Mouse (Mus musculus) B cell, adult 2 months (primary cell): ENCODE results near the gene Rnf130.

Experiments
- DNase-seq, 2 experiments: peaks; one replicate each; pipeline ENCODE4 v3.0.0; 2022

Gene Rnf130

DNA sequence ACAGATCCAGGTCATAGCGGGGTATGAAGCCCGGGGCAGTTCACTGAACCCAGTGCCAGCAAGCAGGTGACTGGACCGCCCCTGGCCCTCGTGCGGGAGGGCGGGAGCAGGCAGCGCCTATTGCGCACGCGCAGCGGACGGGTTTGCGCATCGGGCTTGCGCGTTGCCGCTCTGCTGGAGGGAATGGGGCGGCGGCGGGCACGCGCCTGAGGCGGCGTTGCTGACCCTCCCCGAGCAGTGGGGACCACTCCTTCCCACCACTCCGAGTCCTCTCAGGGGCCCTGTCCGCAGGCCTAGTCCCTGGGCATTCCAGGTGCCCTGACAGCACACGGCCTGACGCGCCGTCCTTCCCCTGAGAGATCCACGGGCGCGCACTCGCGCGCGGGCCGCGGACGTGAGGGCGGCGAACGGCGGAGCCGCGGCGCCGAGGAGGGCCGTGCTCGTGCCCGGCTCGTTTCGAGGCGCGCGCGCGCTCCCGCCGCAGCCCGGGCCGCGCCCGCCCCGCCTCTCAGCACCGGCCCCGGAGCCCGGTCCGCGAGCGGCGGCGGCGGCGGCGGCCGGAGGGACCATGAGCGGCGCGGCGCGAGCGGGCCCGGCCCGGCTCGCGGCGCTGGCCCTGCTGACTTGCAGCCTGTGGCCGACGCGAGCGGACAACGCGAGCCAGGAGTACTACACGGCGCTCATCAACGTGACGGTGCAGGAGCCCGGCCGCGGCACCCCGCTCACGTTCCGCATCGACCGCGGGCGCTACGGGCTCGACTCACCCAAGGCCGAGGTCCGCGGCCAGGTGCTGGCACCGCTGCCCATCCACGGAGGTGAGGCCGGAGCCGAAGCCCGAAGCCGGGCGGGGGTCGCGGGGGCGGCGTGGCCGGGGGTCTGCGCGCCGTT, at the start of gene Rnf130:
Gene Rnf130, plus strand, starts transcription at position 514 of the 888 bp plus-strand sequence.
- DNase-seq, result peak; percentile 94 to 95

DNA sequence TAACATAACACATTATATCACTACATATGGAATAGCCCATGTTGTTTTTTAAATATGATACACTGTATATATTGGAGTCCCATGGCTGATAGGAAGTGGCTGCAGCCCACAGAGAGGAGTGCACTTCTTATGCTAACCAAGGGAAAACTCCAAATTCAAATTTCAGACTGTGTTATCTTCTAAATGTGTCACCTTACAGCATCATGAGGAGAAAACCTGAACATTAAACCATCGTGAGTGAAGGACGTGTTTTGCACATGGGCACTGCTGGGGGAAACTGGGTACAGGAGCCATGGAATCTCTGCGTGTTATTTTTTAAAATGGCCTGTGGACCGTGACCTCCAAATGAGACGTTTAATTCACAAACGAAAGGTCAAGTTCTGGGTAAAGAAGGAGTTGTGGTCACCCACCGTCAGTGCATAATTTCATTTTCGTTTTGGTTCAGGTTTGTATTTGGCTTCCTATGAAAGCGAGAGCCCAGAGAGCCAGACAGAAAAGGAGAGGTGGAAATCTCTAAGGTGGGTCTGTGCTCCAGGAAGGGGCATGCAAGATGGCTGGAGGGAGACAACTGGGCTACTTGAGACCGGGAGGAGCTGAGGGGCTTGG, 47.1 kb upstream of the Rnf130 start:
- DNase-seq, result no peak

DNA sequence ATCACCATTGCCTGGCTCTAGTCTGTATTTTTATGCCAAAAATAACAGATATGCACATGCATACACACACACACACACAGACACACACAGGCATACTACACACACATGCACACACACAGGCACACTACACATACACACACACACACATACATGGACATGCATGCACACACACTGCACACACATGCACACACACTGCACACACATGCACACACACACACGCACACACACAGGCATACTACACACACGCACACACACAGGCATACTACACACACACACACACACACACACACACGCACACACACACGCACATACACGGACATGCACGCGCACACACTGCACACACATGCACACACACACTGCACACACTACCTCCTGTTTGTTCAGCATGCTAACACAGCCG, 46.2 kb upstream of the Rnf130 start:
- DNase-seq, result no peak

DNA sequence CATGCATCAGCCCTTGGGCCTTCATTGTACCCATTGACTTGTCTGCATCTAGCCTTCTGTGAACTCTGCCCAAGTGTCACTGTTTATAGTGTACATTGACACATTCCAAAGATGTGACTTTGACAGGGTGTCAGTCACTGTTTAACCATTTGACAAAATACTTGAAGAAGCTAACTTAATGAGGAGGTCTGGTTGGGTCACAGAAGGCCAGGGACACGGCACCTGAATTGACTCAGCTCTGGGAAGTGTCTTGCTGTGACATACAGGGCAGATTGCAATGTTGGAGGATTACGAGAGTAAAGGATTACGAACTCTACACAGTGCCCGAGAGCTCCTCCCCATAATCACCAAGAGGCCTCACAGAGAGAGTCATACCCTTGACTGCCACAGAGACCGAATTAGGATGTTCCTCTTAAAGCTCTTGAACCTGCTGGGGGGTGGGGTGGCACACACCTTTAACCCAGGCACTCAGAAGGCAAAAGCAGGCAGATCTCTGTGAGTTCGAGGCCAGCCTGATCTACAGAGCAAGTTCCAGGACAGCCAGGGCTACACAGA, 44.4 kb upstream of the Rnf130 start:
- DNase-seq, result no peak

DNA sequence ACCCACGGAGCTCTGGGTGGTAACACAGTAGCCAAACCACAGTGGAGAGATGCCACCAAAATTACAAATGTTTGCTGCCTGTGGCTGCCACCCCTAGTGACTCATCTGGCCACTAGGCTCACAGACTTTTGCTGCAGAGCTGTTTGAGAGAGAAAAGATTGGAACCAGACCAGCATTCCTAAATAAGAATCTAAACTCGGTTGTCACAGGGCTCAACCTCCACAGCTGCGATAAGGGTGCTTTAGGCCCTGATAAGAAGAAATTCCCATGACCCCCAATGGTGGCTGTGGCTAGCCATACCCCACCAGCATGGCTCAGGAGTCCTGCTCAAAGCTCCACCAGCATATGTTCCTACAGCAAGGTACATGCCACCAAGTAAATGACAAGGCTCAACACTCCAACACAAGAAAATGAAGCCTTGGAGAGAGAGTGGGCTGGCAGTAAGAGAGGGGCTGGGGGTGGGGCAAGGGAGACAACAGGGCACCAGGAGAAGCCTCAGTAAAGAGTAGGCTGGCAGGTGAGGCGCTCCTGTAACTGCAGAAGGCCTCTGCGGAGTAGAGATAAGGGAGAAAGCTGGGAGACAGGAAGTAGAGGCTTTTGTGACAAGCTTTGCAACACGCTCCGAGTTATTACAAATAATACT, 43.7 kb upstream of the Rnf130 start:
- no peak for DNase-seq

DNA sequence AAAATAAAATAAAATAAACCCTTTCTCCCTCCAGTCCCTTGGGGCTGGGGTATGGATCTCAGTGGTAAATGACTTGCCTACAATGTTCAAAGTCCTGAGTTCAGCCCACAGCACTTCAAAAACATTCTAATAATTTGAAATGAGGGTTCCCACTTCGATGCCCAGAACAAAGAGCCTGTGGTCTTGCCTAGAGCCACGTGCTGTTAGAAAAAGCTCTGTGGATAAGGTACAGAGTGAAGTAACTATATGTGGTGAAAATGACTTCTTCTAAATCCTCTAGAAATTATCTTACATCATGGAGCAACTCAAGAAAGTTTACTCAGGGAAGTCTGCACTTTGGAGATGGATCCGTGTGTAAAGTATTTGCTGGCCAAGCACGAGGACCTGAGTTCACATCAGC, 43.1 kb upstream of the Rnf130 start:
- no peak for DNase-seq

DNA sequence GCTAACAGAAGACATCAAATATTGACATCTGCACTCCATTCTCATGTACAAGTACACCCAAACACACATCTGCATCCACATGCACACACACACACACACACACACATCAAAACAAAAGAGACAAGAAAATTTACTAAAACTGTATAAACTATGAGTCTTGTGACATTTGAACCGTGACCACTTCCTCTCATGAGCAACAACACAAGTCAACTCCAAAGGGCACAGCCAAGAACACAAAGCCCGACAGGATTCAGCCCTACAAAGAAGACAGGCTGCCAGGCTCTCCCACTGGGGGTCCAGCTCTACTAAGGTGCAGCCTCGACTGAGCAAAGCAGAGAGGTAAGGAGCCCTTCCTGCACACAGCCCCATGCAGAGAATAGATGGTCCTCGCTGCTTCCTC, 42.3 kb upstream of the Rnf130 start:
- peak; percentile 25 to 28 for DNase-seq

DNA sequence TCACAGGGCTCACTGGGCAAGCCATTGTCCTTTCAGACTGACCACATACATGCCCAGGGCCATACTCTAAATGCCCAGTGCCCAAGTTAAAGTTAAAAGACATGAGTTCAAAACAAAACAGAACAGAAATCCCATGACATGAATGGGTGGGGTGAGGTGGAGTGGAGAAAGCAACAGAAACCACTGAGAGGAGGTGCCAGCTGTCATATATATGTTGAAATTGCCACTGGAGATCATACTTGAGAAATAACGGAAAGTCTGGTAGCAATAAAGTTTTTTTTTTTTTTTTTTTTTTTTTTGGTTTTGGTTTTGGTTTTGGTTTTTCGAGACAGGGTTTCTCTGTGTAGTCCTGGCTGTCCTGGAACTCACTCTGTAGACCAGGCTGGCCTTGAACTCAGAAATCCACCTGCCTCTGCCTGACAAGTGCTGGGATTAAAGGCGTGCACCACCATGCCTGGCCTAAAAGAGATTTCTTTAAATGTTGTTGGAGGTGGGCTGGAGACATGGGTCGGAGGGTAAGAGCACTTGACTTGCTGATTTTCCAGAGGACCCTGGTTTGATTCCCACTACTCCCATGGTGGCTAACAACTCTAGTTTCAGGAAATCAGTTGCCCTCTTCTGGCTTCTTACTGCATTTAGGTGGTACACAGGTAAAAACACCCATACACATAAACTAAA, 41.1 kb upstream of the Rnf130 start:
- peak; percentile 22 to 37 for DNase-seq

DNA sequence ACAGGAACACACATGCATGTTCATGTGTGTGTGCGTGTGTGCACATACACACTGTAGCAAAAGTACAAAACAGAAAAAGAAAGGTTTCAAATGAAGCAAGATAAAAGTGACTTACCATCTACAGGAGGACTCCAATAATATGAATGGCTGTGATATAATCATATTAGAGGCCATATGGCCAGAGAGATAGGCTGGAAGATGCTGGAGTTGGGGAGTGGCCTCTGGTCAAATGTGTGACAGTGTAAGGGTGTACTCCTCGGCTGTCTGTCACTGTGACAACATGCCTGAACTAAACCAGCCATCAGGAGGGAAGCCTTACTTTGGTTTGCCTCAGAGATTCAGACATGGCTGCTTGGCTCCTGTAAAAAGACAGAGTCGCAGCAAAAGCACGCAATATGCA, 40.1 kb upstream of the Rnf130 start:
- no peak for DNase-seq

DNA sequence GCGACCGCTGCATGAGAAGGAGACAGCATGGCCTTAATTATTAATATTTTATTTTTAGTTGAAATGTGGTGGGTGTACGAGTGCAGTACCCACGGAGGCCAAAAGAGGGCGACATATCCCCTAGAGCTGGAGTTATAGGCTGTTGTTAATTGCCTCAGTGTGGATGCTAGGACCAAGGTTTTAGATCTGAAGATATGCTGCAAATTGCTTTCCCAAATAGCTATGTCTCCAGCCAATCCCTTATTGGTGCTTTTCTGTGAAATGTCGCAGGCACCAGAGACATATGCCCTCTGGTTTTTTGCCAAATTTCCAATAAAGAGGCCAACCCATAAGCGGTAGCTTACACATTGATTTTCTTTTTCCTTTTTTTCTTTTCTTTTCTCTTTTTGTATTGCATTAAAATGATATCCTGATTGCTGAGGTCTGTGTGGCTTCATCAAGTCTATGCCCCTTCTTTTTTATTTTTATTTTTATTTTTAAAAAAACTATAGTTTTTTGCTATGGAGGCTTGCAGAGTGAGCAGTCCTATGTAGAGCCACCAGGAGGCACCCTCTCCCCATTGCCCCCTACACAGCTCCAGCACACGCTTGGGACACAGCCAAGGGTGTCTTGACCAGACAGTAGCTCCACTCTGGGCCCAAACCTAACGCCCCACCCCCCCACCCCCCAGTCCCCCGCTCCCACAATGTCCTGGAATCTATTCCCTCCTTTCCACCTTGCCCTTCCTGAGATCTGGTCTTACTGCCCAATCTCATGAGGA, 38.7 kb upstream of the Rnf130 start:
- DNase-seq, result peak; percentile 80 to 81

DNA sequence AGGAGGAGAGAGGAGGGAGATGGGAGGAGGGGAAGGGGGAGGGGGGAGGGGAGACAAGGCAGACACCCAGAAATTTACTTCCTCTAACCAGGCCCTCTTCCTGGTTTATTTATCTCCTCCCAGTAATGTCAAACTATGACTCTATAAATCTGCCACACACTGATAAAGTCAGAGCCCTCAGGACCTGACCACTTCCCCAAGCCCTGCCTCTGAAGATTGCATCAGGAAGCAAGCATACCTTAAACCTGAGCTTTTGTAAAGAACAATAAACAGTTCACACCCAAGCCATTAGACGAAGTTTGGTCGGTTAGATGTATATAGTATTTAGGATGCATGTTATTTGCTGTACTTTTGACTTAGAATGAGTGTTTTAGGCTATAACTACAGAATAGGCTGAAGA, 30.6 kb upstream of the Rnf130 start:
- no peak for DNase-seq

DNA sequence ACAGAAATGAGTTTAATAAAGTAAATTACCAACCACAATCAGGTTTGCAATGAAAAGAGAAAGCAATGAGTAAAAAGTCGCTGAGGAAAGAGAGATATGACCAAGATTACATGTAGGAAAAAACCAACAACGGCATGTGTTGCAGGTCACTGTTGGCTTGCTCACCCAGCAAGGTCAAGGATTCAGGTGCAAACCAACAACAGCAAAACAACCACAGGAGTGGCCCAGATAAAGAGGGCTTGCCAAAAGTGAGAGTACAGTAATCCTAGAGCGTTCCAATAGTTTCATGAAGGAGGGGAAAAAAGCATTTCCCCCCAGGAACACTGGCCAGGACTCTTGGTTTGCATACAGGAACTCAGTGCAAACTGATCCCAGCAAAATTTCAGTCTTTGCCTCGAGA, 28.7 kb upstream of the Rnf130 start:
- DNase-seq, result no peak

DNA sequence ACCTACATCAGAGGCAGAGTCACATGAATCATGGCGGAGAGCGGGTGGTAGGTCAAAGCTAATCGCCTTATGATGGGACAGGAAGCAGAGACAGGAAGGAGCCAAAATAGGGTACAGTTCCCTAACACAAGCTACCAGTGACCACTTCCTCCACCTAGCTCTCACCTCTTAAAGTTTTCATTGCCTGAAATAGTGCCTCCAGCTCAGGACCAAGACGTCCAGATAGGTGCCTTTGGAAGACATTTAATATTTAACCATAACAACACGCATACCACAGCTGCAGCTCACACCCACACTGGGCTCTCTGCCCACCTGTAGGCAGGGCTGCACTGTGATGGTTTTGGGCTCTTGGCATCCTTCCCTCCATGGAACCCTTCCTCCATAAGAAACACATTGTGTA, 27.8 kb upstream of the Rnf130 start:
- peak; percentile 31 to 32 for DNase-seq

DNA sequence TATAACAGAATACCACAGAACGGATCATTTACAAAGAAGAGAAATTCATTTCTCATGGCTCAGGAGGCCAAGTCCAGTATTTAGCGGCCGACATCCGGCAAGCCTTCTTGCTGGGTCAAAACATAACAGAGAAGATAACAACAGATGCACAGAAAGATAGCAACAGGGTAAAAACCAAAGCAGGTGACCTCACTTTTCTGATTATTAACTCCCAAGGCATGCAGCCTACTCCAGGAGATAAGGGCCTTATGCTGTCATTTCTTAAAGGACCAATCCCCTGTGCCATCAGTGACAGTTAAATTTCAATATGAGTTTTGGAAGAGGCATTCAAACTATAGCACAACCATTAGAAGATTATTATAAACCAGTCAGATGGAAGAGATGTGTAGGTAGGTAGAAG, 22.3 kb upstream of the Rnf130 start:
- no peak for DNase-seq

DNA sequence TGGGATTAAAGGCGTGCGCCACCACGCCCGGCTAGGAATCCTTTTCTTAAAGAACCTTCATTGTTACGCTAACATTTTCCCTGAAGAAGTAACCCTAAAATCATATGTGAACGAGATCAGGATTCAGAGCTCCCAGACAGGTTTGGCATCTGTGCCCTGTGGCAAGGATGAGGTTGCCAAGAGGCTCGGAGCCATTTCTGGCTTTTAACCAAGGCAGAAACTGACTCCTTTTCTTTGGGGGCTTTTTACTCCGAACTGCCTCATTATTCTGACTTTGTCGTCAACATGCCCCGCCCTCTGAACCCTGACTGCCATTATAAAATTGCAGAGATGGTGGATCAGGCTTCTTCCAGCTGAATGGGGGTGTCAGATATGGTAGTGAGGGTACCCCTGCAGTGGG, 17.4 kb upstream of the Rnf130 start:
- no peak for DNase-seq

DNA sequence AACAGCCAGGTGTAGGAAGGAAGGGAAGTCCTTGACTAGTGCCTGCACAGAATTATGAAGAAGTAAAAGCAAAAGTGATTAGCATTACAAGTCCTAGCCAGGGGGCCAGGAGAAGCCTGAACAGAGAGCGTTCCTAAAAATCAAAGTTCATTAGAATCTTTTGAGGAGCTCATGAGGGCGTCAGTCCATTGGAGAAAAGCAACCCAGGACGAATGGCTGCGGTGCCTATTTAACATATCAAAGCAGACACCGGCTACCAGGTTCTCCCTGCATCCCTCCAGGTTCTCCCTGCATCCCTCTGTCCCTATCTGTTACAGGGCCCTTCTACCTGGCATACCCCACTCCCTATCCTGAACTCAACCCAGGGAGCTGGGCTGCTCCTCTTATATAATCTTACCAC, 16.9 kb upstream of the Rnf130 start:
- DNase-seq, result no peak

DNA sequence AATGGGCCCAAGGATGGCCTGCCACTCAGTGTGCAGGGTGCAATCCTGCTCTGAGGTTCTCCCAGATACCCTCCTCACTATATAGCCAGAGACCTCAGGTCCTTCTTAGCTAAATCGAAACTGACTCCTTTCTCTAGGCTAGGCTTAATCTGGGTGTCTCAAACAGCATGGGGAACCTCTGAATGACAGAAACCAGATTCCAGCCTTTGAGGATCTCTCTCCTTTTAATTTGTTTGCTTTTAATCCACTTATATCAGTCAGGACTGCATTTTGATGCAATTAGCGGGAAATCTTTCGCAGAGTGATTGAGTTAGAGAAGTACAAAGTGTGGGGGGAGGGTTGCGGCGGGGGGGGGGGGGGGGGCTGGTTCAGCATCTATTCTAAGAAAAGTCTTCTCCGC, 12.1 kb upstream of the Rnf130 start:
- DNase-seq, result no peak

DNA sequence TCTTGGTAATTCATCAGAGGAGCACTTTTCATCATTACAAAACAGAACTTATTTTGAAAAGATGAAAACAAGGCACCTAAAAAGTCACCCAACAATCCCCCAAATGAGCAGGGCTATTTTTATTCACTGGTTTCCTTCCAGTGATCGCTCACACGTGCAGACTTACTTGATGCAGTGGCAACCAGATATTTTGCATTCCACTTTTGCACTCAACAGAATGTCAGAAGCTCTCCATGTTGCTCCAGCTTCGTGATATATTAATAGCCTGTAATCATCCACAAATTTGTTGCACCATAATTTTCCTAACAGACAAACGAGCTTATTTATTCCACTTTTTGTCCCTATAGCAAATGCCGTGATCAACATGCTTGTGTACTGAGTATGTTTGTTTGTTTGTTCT, 8.6 kb upstream of the Rnf130 start:
- no peak for DNase-seq

DNA sequence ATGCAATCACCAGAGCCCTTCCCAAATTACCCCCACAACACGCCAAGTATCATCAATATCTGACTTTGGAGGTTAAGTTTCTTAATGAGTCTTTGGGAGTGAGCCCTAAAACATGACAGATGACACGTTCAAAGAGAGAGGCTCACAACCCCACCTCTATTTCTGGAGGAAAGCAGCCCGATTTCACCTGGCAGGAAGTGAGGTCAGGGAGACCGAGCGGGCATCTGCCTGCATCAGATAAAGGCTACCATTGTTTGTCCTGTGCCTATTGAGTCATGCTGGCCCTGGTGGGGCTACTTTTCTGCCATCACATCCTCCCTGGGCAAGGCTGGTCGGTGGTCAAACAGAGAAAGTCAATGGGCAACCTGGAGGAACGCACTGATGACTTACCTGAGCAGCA, 7.6 kb upstream of the Rnf130 start:
- no peak for DNase-seq

DNA sequence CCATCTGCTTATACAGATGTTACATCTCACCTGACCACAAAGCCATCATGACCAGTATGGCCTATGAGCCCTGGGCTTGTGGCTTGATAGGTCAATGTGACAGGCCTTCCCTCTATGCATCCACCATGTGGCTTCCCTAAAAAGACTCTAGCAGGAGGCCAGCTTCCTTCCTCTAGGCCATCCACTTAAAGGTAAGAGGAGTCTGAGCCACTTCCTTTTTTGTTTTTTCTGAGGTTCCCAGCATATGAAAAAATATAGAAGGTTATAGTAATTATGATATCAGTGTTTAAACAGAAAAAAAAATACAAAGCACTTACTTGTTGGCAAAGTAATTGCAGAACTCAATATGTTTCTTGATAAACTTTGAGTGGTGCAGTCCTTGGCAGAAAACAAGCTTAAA, 6.3 kb upstream of the Rnf130 start:
- DNase-seq, result no peak

DNA sequence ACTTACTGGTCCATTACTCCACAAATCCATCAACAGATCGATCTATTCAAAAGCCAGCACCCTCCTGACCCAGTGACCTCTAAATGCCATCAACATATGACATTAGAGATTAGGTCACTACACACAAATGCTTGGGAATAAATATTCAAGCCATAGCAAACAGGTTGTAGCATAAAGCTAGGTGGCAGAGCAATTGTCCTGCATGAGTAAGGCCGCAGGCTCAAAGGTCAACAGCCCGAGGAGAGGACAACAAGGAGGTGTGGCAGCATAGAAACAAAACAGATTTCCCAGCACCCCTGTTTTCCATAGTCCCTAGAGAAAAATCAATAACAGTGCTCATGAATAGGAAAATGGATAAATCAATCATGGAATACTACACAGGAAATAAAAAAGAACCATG, 3.1 kb upstream of the Rnf130 start:
- DNase-seq, result no peak

DNA sequence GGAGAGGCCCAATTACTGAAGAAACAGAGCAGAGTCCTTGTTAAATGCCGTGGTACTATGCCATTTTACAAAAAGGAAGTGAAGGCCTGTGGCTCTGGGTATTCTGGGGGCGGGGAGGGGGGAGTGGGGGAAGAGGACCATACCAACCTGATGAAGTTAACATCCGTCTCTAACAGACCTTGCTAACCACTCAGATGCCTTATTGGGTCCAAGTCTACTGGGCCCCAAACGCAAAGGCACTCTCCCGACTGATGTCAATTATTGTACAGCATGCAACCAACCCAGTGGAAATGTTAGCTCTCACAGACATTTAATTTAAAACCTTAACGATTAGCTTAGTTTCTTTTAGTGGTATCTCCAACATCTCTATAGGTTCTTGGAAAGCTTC, 707 bp upstream of the Rnf130 start:
- DNase-seq, result no peak
